Mouse (Mus musculus) small intestine, adult 2 months (tissue): ENCODE data around the gene Gpr157. TPM values are rescaled to one million over a fixed set of nuclear protein-coding genes. Genes with fewer than 3 reads are reported as not detected.
A peak's percentile ranks its signal among the peaks of the same experiment; 100 is the strongest.

Source experiments
- H3K27ac ChIP-seq: fragments of 200-500 bp; 2 replicates; pipeline ENCODE4 v1.5.1; 2012; ENCODE audit warnings: low read depth, low read length, control low read depth, inconsistent platforms; ENCODE audit not compliant: insufficient read depth
- H3K27me3 ChIP-seq: fragments of 200-500 bp; 2 replicates; pipeline ENCODE4 v1.6.1; 2012; ENCODE audit warnings: mild to moderate bottlenecking, moderate library complexity, low read length, inconsistent platforms; ENCODE audit not compliant: control insufficient read depth, insufficient read depth
- H3K36me3 ChIP-seq: fragments of 200-500 bp; 2 replicates; pipeline ENCODE4 v1.6.1; 2012; ENCODE audit warnings: mild to moderate bottlenecking, low read length, control low read depth, inconsistent platforms; ENCODE audit not compliant: control insufficient read depth, insufficient read depth
- H3K4me1 ChIP-seq: fragments of 200-500 bp; 2 replicates; pipeline ENCODE4 v1.6.1; 2012; ENCODE audit warnings: low read length, inconsistent platforms, mixed read lengths; ENCODE audit not compliant: control insufficient read depth, insufficient read depth, insufficient read length
- H3K4me3 ChIP-seq: fragments of 200-500 bp; 2 replicates; pipeline ENCODE4 v1.5.1; 2012; ENCODE audit warnings: low read depth, mild to moderate bottlenecking, control low read depth, inconsistent platforms, low read length, moderate library complexity
- CTCF ChIP-seq: fragments of 200-500 bp; IDR thresholded peaks from 2 replicates; pipeline ENCODE4 v1.5.1; 2012; ENCODE audit warnings: low read depth, mild to moderate bottlenecking, control low read depth, inconsistent platforms, low read length, moderate library complexity, mixed read lengths; ENCODE audit not compliant: insufficient replicate concordance, insufficient read length; ENCODE audit errors: extremely low read depth
- POLR2A ChIP-seq: fragments of 200-500 bp; IDR thresholded peaks from 2 replicates; pipeline ENCODE4 v1.6.1; 2012; ENCODE audit warnings: low read depth, mild to moderate bottlenecking, control low read depth, inconsistent platforms, low read length, moderate library complexity
- WGBS: fragments of 180-500 bp; shearing (Covaris S2); methylation state at CpG from one replicate; pipeline ENCODE4 v1.1.7; 2018; 5-methylcytosine and 5-hydroxymethylcytosine counted together
- polyA plus RNA-seq: library from polyadenylated mRNA; depleted of rRNA; stranded (reverse); fragments of >200 nt; gene quantifications from 2 replicates; pipeline ENCODE4 v1.2.3, GENCODE M21; 2012

Gene Gpr157
- polyA plus RNA-seq, 1 experiment, result 3.5 TPM

DNA sequence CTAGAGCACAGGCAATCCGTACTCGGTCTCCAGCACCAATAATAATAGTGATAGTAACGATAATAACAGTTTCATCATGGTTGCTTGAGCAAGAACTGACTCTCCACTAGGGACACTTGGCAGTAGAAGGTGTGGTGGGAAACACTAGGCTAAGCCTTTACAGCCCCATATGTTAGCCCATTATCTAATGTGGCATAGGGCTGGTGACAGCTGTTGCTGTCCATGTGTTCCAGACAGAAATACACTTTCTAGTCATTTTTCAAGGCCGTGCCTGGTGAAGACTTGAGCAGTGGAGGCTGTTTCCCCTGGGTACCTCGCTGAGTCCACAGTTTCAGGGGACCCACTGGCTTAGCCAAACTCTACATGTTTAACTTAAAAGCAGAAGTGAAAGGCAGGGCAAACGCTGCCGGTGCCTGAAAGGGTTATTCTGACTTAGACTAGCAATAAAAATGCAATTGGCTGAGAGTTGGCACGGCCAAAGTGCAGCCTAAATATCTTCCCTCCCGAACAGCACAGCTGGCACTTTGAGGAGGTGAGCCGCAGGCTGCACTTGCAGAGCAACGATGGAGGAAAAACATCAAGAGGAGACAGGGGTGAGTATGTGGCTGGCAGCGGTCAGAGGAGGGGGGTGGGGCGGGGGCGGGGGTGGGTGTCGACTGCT lies 33.1 kb downstream of the Gpr157 start:
- Histone ChIP-seq H3K27me3 (no peaks in the 10 kb centered on the region), H3K4me3 (peak overlapping the region; percentile 63), H3K4me1 (peaks cover 16% of the 10 kb centered on the region), H3K36me3 (no peaks in the 10 kb centered on the region; the same call in 1 of the 2 replicates), H3K27ac (peak overlapping the region; percentile 43)
- WGBS, result 13% methylated on average over 15 of the region's 15 CpGs
- TF ChIP-seq CTCF (no peak), POLR2A (peak; percentile 96; the same call in 1 of the 2 replicates)

DNA sequence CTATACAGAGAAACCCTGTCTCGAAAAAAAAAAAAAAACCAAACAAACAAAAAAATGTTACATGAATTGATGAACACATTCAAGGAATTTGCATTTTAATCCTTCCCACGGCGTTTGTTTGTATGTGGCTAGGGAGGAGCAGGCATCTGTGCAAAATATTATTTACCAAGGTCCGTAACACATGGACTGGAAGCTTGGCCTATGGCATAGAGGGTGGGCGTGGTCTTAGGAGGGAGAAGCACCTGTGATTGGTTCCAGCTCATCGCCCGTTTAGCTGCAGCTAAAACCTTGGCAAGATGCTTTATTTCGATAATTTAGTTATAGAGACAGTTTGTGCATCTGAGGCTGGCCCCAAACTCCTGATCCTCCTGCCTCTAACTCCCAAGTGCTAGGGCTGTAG lies 34.3 kb downstream of the Gpr157 start:
- WGBS, result 32% methylated on average over 8 of the region's 8 CpGs
- Histone ChIP-seq H3K27ac (no peak overlapping the region), H3K36me3 (no peaks in the 10 kb centered on the region; the same call in 1 of the 2 replicates), H3K27me3 (no peaks in the 10 kb centered on the region), H3K4me1 (peaks cover 15% of the 10 kb centered on the region), H3K4me3 (peak overlapping the region; percentile 63)
- TF ChIP-seq POLR2A, result no peak
- no peak for TF ChIP-seq CTCF

DNA sequence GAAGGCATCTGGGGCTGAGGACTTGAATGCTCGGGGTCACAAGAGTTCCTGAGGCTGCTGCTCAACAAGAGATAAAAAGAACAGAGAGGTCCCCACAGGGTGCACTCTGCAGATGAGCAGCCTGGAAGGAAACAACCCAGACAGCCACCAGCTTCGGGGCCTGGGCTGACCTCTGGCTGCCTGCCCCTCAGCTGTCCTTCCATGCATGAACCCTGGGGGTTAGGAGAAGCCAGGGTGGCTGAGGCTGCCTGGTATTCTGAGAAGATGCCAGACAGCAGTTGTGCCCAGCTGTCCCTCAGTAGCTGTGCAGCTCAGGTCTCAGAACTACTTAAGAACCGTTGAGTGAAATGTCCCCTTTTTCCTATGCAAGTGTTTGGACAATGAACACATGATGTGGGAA lies 35.3 kb downstream of the Gpr157 start:
- no peaks in the 10 kb centered on the region; the same call in 1 of the 2 replicates for H3K36me3 ChIP-seq

DNA sequence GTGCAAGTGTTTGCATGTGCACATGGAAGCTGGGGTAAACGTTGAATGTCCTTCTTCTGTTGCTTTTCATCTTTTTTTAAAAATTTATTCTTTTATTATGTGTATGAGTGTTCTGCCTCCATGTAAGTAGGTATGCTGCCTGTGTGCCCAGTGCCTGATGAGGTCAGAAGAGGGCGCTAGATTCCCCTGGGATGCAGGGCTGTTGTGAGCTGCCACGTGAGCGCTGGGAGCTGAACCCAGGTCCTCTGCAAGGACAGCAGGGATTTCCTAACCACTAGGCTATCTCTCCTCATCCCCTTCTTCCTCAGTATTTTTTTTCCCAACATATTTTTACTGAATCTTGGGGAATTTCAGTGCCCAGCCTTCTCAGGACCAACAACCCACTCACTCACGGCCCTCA lies 39.2 kb downstream of the Gpr157 start:
- H3K4me3 ChIP-seq, result no peak overlapping the region
- H3K4me1 ChIP-seq, result peaks cover 13% of the 10 kb centered on the region
- TF ChIP-seq POLR2A (no peak), CTCF (no peak)
- H3K27me3 ChIP-seq, result no peaks in the 10 kb centered on the region
- H3K36me3 ChIP-seq, result peaks cover 16% of the 10 kb centered on the region; the same call in 1 of the 2 replicates
- 90% methylated on average over 5 of the region's 5 CpGs for WGBS
- no peak overlapping the region for H3K27ac ChIP-seq

More for the DNA sequence above, 35.3 kb downstream of the Gpr157 start:
- H3K4me1 ChIP-seq, result peaks cover 12% of the 10 kb centered on the region
- TF ChIP-seq POLR2A, result no peak
- no peak for TF ChIP-seq CTCF
- 56% methylated on average over 3 of the region's 3 CpGs for WGBS
- no peaks in the 10 kb centered on the region for H3K27me3 ChIP-seq
- peak overlapping the region; percentile 16; the same call in 1 of the 2 replicates for H3K4me3 ChIP-seq
- H3K27ac ChIP-seq, result no peak overlapping the region

DNA sequence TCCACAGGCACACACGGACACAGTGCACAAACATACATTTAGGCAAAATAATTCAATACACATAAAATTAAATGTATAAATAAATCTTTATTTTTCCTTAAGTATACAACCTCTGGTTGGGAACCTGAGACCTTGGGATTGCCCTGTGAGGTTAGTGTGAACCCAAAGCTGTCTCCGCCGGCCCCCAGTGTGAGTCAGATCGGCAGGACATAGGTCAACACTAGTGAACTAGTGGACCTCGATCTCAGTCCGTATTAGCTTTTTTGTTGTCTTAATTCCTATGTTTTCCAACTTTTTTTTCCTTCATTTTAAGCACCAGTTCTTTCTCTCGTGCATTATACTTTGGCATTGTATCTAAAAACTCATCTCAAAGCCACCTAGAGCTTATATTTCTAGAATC lies 40.7 kb downstream of the Gpr157 start:
- H3K4me3 ChIP-seq, result no peak overlapping the region
- H3K27ac ChIP-seq, result no peak overlapping the region
- WGBS, result 71% methylated on average over 7 of the region's 7 CpGs
- H3K4me1 ChIP-seq, result peaks cover 17% of the 10 kb centered on the region; the same call in 1 of the 2 replicates
- H3K27me3 ChIP-seq, result no peaks in the 10 kb centered on the region
- TF ChIP-seq CTCF (no peak), POLR2A (no peak)
- H3K36me3 ChIP-seq, result peaks cover 16% of the 10 kb centered on the region; the same call in 1 of the 2 replicates

DNA sequence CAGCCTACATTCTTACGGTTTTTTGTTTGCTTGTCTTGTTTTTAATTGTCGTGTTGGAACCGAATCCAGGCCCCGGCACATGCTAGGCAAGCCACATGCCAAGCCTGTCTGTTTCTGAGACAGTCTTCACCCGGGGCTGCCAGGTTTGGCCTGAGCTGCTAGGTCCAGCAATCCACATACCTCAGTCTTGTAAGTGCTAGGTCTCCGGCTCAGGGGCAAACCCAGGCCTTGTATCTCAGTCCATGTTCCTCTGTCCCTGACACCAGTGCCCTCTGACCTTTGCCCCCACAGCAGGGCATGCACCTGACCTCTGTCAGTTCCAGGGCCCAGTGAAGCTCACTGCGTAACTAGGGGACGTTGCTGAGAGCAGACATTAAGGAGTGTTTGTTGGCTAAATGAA lies 41.4 kb downstream of the Gpr157 start:
- TF ChIP-seq CTCF (no peak), POLR2A (no peak)
- 76% methylated on average over 8 of the region's 8 CpGs for WGBS
- Histone ChIP-seq H3K27ac (no peak overlapping the region), H3K4me1 (peaks cover 20% of the 10 kb centered on the region), H3K27me3 (no peaks in the 10 kb centered on the region), H3K36me3 (peaks cover 16% of the 10 kb centered on the region; the same call in 1 of the 2 replicates), H3K4me3 (no peak overlapping the region)

DNA sequence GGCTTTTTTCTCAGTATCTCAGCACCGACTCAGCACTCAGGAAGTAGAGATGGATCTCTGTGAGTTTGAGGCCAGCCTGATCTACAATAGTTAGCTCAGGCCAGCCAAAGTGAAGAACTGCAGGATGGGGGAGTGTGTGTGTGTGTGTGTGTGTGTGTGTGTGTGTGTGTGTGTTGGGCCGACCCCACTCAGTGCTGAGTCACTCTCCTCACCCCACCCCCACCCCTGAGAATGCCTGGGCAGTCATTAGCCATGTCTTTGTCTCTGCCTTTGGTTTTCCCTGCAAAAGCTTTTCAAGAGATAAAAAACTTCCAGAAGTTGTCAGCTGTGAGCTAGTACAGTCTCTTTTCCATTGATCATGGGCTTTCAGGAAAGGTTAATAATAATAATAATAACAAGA lies 43.5 kb downstream of the Gpr157 start:
- TF ChIP-seq POLR2A (no peak), CTCF (no peak)
- 36% methylated on average over 2 of the region's 2 CpGs for WGBS

More for the DNA sequence above, 43.5 kb downstream of the Gpr157 start:
- Histone ChIP-seq H3K27me3 (no peaks in the 10 kb centered on the region), H3K36me3 (peaks cover 19% of the 10 kb centered on the region), H3K4me3 (no peak overlapping the region), H3K4me1 (peaks cover 20% of the 10 kb centered on the region), H3K27ac (no peak overlapping the region)
